Mouse (Mus musculus) embryo, embryonic 9.5 days (tissue): ENCODE data around the gene Pira2.
"Not testable (repeated sequence)": the region's sequence is repeated elsewhere in the genome, so short reads cannot be mapped to it uniquely, and the experiment has no call there.

Experiments
- DNase-seq: peaks from one replicate; pipeline ENCODE4 v3.0.0-alpha.2; 2017; ENCODE audit errors: extremely low spot score

Pira2 gene

DNA sequence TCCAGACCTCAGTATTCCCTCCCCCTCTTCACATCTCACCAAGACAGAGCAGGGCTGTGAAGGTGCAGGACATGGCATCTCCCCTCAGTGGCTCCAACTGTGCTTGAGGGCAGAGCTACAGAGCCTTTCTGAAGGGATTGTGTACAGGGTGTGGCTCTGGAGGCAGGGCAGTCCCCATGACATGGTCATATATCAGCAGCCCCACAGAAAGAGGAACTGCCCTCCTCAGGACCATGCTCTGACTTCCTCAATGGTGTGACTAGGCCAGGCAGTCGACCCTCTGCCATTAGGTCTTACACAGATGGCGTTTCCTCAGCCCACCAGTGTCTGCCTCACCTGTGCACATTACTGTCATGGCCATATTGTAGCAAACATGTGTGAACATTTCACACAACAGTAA lies at the start of gene Pira2:
Gene Pira2, minus strand, starts transcription at position 101 of the 400 bp plus-strand sequence.
- DNase-seq = not testable (repeated sequence)

DNA sequence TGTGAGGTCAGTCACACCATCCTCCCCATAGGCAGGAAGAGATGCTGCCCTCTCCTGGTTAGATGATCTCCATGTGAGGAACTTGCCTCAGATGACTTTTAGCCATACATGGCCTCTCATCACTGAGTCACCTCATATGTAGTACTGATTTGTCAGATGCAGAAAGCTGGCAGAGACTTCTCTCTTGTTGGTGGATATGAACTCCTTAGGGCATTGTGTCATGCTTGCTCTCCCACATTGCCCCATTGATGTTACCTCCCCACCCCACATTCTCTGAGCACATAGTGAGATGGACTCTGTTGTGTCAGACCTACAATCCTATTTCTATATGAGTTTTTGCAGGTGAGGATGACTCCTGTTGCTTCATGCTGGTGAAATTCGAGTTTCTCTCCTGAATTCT lies 30.2 kb upstream of the Pira2 start:
- DNase-seq = not testable (repeated sequence)

DNA sequence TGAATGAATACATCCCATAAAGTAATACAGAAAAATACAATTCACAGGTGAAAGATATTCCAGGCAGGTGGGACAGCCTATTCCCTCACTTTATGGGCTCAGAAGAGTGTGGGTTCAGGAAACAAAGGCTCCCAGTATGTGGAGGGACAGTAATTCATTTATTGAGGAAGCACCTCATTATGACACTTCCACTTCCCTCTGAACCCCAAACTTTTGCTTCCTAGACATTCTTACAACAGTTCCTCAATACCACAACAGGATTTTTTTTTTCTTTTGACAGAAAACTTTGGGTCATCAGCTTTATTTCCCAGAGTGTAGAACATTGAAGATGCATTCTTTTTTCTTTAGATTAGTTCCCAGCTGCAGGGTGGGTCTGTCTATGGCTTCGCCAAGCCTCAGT lies 7.0 kb downstream of the Pira2 start:
- DNase-seq = not testable (repeated sequence)

DNA sequence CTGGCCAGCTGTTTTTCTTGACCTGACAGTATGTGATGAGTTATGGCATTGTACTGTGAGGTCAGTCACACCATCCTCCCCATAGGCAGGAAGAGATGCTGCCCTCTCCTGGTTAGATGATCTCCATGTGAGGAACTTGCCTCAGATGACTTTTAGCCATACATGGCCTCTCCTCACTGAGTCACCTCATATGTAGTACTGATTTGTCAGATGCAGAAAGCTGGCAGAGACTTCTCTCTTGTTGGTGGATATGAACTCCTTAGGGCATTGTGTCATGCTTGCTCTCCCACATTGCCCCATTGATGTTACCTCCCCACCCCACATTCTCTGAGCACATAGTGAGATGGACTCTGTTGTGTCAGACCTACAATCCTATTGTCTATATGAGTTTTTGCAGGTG lies 14.2 kb downstream of the Pira2 start:
- DNase-seq = not testable (repeated sequence)

DNA sequence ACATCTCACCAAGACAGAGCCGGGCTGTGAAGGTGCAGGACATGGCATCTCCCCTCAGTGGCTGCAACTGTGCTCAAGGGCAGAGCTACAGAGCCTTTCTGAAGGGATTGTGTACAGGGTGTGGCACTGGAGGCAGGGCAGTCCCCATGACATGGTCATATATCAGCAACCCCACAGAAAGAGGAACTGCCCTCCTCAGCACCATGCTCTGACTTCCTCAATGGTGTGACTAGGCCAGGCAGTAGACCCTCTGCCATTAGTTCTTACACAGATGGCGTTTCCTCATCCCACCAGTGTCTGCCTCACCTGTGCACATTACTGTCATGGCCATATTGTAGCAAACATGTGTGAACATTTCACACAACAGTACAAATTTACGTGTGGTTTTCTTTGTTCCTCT lies 19.3 kb downstream of the Pira2 start, which contains the start of gene Gm15448:
Gene Gm15448, minus strand, starts transcription at position 89 of the 400 bp plus-strand sequence.
- DNase-seq = not testable (repeated sequence)

DNA sequence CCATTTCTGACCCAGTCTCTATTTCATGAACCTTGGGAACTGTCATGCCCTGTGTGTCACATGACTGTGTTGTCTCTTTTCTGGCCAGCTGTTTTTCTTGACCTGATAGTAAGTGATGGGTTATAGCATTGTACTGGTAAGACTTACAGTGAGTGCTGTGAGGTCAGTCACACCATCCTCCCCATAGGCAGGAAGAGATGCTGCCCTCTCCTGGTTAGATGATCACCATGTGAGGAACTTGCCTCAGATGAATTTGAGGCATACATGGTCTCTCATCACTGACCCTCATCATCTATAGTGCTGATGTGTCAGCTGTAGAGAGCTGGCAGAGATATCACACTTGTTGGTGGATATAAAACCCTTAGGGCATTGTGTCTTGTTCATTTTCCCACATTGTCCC lies 32.9 kb downstream of the Pira2 start:
- not testable (repeated sequence) for DNase-seq

DNA sequence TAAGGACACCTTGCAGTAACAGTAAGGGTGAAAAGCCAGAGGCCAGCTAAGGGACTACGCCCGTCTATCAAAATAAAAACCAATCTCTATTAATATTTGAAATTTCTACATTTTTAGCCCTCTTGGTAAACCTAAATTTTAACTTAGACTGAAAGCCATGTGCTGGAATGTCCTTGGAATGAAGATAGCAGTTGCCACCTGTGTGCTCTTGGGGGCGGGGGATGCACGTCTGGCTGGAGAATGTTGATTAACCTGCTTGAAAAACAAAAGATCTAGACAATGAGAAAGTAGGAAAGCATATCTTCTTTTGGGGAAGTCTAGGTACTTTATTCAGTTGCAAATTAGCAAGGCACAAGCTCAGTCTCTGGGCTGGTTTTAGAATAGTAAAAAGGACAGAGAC lies 41.9 kb downstream of the Pira2 start:
- DNase-seq = not testable (repeated sequence)

DNA sequence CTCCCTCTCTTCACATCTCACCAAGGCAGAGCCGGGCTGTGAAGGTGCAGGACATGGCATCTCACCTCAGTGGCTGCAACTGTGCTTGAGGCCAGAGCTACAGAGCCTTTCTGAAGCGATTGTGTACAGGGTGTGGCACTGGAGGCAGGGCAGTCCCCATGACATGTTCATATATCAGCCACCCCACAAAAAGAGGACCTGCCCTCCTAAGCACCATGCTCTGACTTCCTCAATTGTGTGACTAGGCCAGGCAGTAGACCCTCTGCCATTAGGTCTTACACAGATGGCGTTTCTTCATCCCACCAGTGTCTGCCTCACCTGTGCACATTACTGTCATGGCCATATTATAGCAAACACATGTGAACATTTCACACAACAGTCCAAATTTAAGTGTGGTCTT lies 44.9 kb downstream of the Pira2 start:
- DNase-seq = not testable (repeated sequence)

DNA sequence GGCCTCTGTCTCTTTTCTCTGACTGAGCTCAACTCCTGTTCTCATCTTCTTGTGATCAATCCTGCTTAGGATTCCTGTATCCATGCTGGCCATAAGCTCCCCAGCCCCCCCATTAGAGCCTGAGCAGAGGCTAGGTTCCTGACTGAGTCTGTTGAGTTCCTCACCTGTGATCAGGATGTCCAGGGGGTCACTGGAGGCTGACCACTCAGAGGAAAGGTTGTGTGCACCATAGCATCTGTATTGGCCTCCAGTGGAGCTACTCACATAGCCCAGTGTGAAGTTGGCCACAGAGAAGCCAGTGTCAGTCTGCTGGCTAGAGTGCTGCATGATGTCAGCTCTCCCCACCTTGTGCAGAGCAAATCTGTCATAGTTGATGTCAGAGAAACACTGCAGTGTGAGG lies 48.6 kb downstream of the Pira2 start:
- not testable (repeated sequence) for DNase-seq
